Mouse (Mus musculus): ENCODE data around the gene Sema3b.

DNA sequence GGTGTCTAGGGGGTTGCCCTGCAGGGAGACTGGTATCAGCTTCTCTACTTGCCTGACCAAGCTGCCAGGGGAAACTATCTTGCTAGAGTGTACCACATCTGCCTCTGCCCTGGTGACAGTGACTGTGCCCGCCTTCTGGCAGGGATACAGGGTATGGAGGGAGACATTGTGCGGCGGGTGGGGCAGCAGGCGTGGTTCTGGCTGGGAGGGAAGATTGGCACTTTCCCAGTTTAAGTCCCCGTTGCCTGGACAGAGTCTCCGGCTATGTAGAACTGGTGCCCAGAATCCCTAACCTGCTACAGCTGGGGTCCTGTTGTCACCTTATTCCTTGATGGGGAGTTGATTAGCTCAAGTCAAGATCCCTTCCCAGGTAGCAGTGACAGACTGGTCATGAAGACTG lies 23.4 kb upstream of the Sema3b start:
- no peak for TF ChIP-seq GATA1 (IDR thresholded peaks at IDR 0.05; ENCODE audit: borderline replicate concordance, low read length)
- TF ChIP-seq FLI1 (IDR thresholded peaks at IDR 0.05; ENCODE audit: low read length) = no peak
